Mouse (Mus musculus): ENCODE results near the gene Slc6a19. TPM values are rescaled to one million over a fixed set of nuclear protein-coding genes. Genes with fewer than 3 reads are reported as not detected.
A peak's percentile ranks its signal among the peaks of the same experiment; 100 is the strongest.

The Slc6a19 gene
- polyA plus RNA-seq, 1 experiment from 2014 or later, result 24.9 TPM

- Histone ChIP-seq H3K4me3 (ENCODE audit: low read length) (no peak overlapping the region), H3K27me3 (replicated peaks; ENCODE audit: control insufficient read depth, insufficient read depth, low read length) (no peaks in the 10 kb centered on the region), H3K4me2 (ENCODE audit: low read depth, low read length) (peak overlapping the region; percentile 17), H3K9ac (ENCODE audit: low read depth, low read length) (no peak overlapping the region), H3K36me3 (ENCODE audit: control insufficient read depth, insufficient read depth, low read length) (no peaks in the 10 kb centered on the region), H3K9me3 (ENCODE audit: control insufficient read depth, low read length) (no peaks in the 10 kb centered on the region), H3K4me1 (ENCODE audit: control insufficient read depth, insufficient read depth, low read length) (0 out of 2 replicates have a peak, but pooled peaks cover 6% of the 10 kb centered on the region), H3K27ac (ENCODE audit: low read length) (peak overlapping the region; percentile 65)
- 78% methylated on average over 9 of the region's 9 CpGs for WGBS
- no peak for ATAC-seq
These were observed 3.3 kb downstream of the Slc6a19 start for GRCm38 (mm10) chr13:73701161-73701883.

GRCm38 (mm10) chr13:73700554-73700953 is 4.1 kb downstream of the Slc6a19 start:
- Histone ChIP-seq H3K9me3 (ENCODE audit: control insufficient read depth, low read length) (no peaks in the 10 kb centered on the region), H3K4me3 (ENCODE audit: low read length) (peak overlapping the region; percentile 35), H3K27me3 (replicated peaks; ENCODE audit: control insufficient read depth, insufficient read depth, low read length) (no peaks in the 10 kb centered on the region), H3K27ac (ENCODE audit: low read length) (peak overlapping the region; percentile 65), H3K4me2 (ENCODE audit: low read depth, low read length) (peak overlapping the region; percentile 17; the same call in 1 of the 2 replicates), H3K36me3 (ENCODE audit: control insufficient read depth, insufficient read depth, low read length) (no peaks in the 10 kb centered on the region), H3K4me1 (ENCODE audit: control insufficient read depth, insufficient read depth, low read length) (0 out of 2 replicates have a peak, but pooled peaks cover 6% of the 10 kb centered on the region), H3K9ac (ENCODE audit: low read depth, low read length) (peak overlapping the region; percentile 59)
- peak; percentile 53 for ATAC-seq
- 71% methylated on average over 12 of the region's 12 CpGs for WGBS

GRCm38 (mm10) chr13:73699714-73700113 is 5.0 kb downstream of the Slc6a19 start:
- Histone ChIP-seq H3K27ac (ENCODE audit: low read length) (peak overlapping the region; percentile 65), H3K4me3 (ENCODE audit: low read length) (peak overlapping the region; percentile 35)

GRCm38 (mm10) chr13:73696529-73696928 is 8.1 kb downstream of the Slc6a19 start:
- Histone ChIP-seq H3K27me3 (replicated peaks; ENCODE audit: control insufficient read depth, insufficient read depth, low read length) (no peaks in the 10 kb centered on the region), H3K4me2 (ENCODE audit: low read depth, low read length) (peak overlapping the region; percentile 14; the same call in 1 of the 2 replicates)

More at GRCm38 (mm10) chr13:73699714-73700113, 5.0 kb downstream of the Slc6a19 start:
- Histone ChIP-seq H3K4me2 (ENCODE audit: low read depth, low read length) (peak overlapping the region; percentile 27; the same call in 1 of the 2 replicates), H3K36me3 (ENCODE audit: control insufficient read depth, insufficient read depth, low read length) (no peaks in the 10 kb centered on the region), H3K9ac (ENCODE audit: low read depth, low read length) (peak overlapping the region; percentile 59), H3K27me3 (replicated peaks; ENCODE audit: control insufficient read depth, insufficient read depth, low read length) (no peaks in the 10 kb centered on the region), H3K4me1 (ENCODE audit: control insufficient read depth, insufficient read depth, low read length) (0 out of 2 replicates have a peak, but pooled peaks cover 6% of the 10 kb centered on the region), H3K9me3 (ENCODE audit: control insufficient read depth, low read length) (no peaks in the 10 kb centered on the region)
- peak; percentile 78 for ATAC-seq
- 74% methylated on average over 6 of the region's 6 CpGs for WGBS

GRCm38 (mm10) chr13:73694972-73695371 is 9.7 kb downstream of the Slc6a19 start:
- H3K36me3 ChIP-seq (ENCODE audit: control insufficient read depth, insufficient read depth, low read length), result no peaks in the 10 kb centered on the region
- no peak overlapping the region for H3K4me3 ChIP-seq (ENCODE audit: low read length)
- H3K27me3 ChIP-seq (replicated peaks; ENCODE audit: control insufficient read depth, insufficient read depth, low read length), result no peaks in the 10 kb centered on the region
- no peak overlapping the region for H3K27ac ChIP-seq (ENCODE audit: low read length)
- 92% methylated on average over 1 of the region's 1 CpGs for WGBS
- ATAC-seq, result no peak
- H3K4me1 ChIP-seq (ENCODE audit: control insufficient read depth, insufficient read depth, low read length), result 0 out of 2 replicates have a peak, but pooled peaks cover 6% of the 10 kb centered on the region
- H3K9me3 ChIP-seq (ENCODE audit: control insufficient read depth, low read length), result no peaks in the 10 kb centered on the region
- no peak overlapping the region for H3K4me2 ChIP-seq (ENCODE audit: low read depth, low read length)
- H3K9ac ChIP-seq (ENCODE audit: low read depth, low read length), result no peak overlapping the region

More at GRCm38 (mm10) chr13:73696529-73696928, 8.1 kb downstream of the Slc6a19 start:
- Histone ChIP-seq H3K9ac (ENCODE audit: low read depth, low read length) (no peak overlapping the region), H3K9me3 (ENCODE audit: control insufficient read depth, low read length) (no peaks in the 10 kb centered on the region), H3K4me3 (ENCODE audit: low read length) (no peak overlapping the region), H3K36me3 (ENCODE audit: control insufficient read depth, insufficient read depth, low read length) (no peaks in the 10 kb centered on the region), H3K27ac (ENCODE audit: low read length) (peak overlapping the region; percentile 39), H3K4me1 (ENCODE audit: control insufficient read depth, insufficient read depth, low read length) (0 out of 2 replicates have a peak, but pooled peaks cover 6% of the 10 kb centered on the region)
- WGBS, result 48% methylated on average over 3 of the region's 3 CpGs
- peak; percentile 53 for ATAC-seq

- Histone ChIP-seq H3K4me2 (ENCODE audit: low read depth, low read length) (no peak overlapping the region), H3K4me1 (ENCODE audit: control insufficient read depth, insufficient read depth, low read length) (0 out of 2 replicates have a peak, but pooled peaks cover 6% of the 10 kb centered on the region), H3K9me3 (ENCODE audit: control insufficient read depth, low read length) (no peaks in the 10 kb centered on the region), H3K4me3 (ENCODE audit: low read length) (no peak overlapping the region), H3K27me3 (replicated peaks; ENCODE audit: control insufficient read depth, insufficient read depth, low read length) (no peaks in the 10 kb centered on the region), H3K27ac (ENCODE audit: low read length) (no peak overlapping the region), H3K9ac (ENCODE audit: low read depth, low read length) (no peak overlapping the region), H3K36me3 (ENCODE audit: control insufficient read depth, insufficient read depth, low read length) (no peaks in the 10 kb centered on the region)
- WGBS, result 60% methylated on average over 2 of the region's 2 CpGs
- ATAC-seq, result no peak
These were observed 11.3 kb downstream of the Slc6a19 start for GRCm38 (mm10) chr13:73693333-73693732.

DNA sequence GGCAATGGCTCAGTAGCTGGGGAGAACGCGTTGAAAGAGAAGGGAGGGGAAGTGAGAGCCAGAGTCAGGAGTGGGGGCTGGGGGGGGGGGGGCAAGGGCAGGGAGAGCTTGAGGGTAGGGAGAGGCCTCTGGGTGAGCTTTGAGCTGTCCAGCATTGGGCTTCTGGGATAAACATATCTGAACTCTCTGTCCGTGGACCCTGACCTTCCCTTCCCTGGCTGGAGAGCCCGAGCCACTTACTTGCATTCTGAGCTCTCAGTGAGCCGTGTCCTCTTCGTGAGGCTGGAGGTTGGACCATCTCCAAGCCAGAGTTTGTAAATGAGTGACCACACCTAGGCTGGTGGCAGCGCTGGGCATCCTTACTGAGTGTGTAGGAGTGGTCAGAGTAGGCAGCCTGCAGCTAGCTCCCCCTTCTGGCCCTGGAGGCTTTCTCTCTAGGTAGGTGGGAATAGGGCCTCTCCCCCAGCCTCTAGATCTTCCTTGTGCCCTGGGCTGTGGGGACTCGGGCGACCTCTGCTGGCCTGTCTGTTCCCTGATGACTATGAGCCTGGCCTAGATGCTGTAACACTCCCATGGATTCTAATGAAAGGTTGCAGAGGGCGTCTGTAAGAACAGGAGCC is 12.3 kb downstream of the Slc6a19 start:
- no peaks in the 10 kb centered on the region for H3K9me3 ChIP-seq (ENCODE audit: control insufficient read depth, low read length)
- H3K36me3 ChIP-seq (ENCODE audit: control insufficient read depth, insufficient read depth, low read length), result no peaks in the 10 kb centered on the region
- 30% methylated on average over 10 of the region's 10 CpGs for WGBS
- ATAC-seq, result peak; percentile 58
- 0 out of 2 replicates have a peak, but pooled peaks cover 5% of the 10 kb centered on the region for H3K4me1 ChIP-seq (ENCODE audit: control insufficient read depth, insufficient read depth, low read length)
- no peak overlapping the region for H3K27ac ChIP-seq (ENCODE audit: low read length)
- H3K4me3 ChIP-seq (ENCODE audit: low read length), result no peak overlapping the region
- H3K27me3 ChIP-seq (replicated peaks; ENCODE audit: control insufficient read depth, insufficient read depth, low read length), result no peaks in the 10 kb centered on the region
- no peak overlapping the region for H3K4me2 ChIP-seq (ENCODE audit: low read depth, low read length)
- no peak overlapping the region for H3K9ac ChIP-seq (ENCODE audit: low read depth, low read length)

DNA sequence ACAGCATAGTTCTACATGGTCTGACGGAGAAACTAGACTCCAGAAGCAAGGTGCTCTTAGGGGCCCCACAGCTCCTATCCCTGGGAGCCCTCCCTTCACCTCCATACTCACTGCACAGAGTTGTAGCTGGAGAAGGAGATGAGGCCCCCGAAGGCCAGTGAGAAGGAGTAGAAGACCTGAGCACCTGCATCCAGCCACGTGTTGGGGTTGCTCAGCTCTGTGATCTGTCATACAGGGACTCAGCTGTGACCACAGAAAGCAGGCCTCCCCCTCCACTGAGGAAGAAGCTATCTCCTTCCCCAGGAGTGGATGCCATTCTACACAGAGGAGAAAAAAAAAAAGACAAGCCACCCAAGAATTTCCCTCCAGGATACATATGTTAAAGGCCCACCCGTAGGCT is 15.7 kb downstream of the Slc6a19 start:
- no peak overlapping the region for H3K9ac ChIP-seq (ENCODE audit: low read depth, low read length)
- H3K4me3 ChIP-seq (ENCODE audit: low read length), result no peak overlapping the region
- ATAC-seq, result no peak
- no peak overlapping the region for H3K27ac ChIP-seq (ENCODE audit: low read length)
- no peak overlapping the region for H3K4me2 ChIP-seq (ENCODE audit: low read depth, low read length)
- H3K27me3 ChIP-seq (replicated peaks; ENCODE audit: control insufficient read depth, insufficient read depth, low read length), result no peaks in the 10 kb centered on the region
- no peaks in the 10 kb centered on the region for H3K4me1 ChIP-seq (ENCODE audit: control insufficient read depth, insufficient read depth, low read length)
- no peaks in the 10 kb centered on the region for H3K36me3 ChIP-seq (ENCODE audit: control insufficient read depth, insufficient read depth, low read length)
- WGBS, result 72% methylated on average over 4 of the region's 4 CpGs
- H3K9me3 ChIP-seq (ENCODE audit: control insufficient read depth, low read length), result no peaks in the 10 kb centered on the region

DNA sequence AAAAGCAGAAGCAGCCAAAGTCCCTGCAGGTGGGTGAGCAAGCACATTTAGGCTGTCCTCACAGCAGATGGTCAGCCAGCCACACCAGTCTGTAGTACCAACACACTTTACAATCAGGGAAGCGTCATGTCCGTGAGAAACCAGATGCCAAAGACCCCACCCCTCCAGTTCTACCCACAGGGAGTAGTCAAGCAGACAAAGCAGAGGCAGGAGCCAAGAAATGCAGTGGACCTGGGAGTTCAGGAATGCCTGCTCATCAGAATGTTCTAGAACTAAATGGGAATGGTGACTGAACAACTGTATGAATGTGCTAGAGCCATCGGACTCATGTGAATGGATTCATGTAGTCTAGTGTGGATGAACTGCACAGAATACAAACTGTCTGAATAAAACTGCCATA is 17.1 kb downstream of the Slc6a19 start:
- H3K4me2 ChIP-seq (ENCODE audit: low read depth, low read length), result no peak overlapping the region
- no peaks in the 10 kb centered on the region for H3K36me3 ChIP-seq (ENCODE audit: control insufficient read depth, insufficient read depth, low read length)
- WGBS, result 53% methylated on average over 3 of the region's 3 CpGs
- no peaks in the 10 kb centered on the region for H3K27me3 ChIP-seq (replicated peaks; ENCODE audit: control insufficient read depth, insufficient read depth, low read length)
- no peaks in the 10 kb centered on the region for H3K4me1 ChIP-seq (ENCODE audit: control insufficient read depth, insufficient read depth, low read length)
- ATAC-seq, result no peak
- H3K4me3 ChIP-seq (ENCODE audit: low read length), result no peak overlapping the region
- no peak overlapping the region for H3K9ac ChIP-seq (ENCODE audit: low read depth, low read length)
- H3K9me3 ChIP-seq (ENCODE audit: control insufficient read depth, low read length), result no peaks in the 10 kb centered on the region
- no peak overlapping the region for H3K27ac ChIP-seq (ENCODE audit: low read length)
